Mouse (Mus musculus) heart, embryonic 12.5 days (tissue): ENCODE measurements around the gene Furin. TPM values are rescaled to one million over a fixed set of nuclear protein-coding genes. Genes with fewer than 3 reads are reported as not detected.
A peak's percentile ranks its signal among the peaks of the same experiment; 100 is the strongest.

Experiments
- ATAC-seq: fragments of 200-750 bp; cut with Nextera tagmentation; 2 replicates; pipeline ENCODE4 v1.8.0; 2017; ENCODE audit warnings: moderate TSS enrichment, moderate library complexity; ENCODE audit not compliant: insufficient number of reproducible peaks, low FRiP score
- H3K27ac ChIP-seq: fragments of 300-500 bp; sonication (generic); 2 replicates; pipeline ENCODE4 v1.5.1; 2016; ENCODE audit warnings: mild to moderate bottlenecking, moderate library complexity; ENCODE audit not compliant: poor library complexity, severe bottlenecking
- H3K27me3 ChIP-seq: fragments of 300-500 bp; sonication (generic); replicated peaks from 2 replicates; pipeline ENCODE4 v1.6.1; 2016; ENCODE audit warnings: mild to moderate bottlenecking, moderate library complexity
- H3K36me3 ChIP-seq: fragments of 300-500 bp; sonication (generic); 2 replicates; pipeline ENCODE4 v1.6.1; 2016; ENCODE audit warnings: mild to moderate bottlenecking, moderate library complexity
- H3K4me1 ChIP-seq: fragments of 300-500 bp; sonication (generic); replicated peaks from 2 replicates; pipeline ENCODE4 v1.6.1; 2016; ENCODE audit warnings: mild to moderate bottlenecking
- H3K4me2 ChIP-seq: fragments of 300-500 bp; sonication (generic); 2 replicates; pipeline ENCODE4 v1.6.1; 2016; ENCODE audit warnings: mild to moderate bottlenecking, moderate library complexity
- H3K4me3 ChIP-seq: fragments of 300-500 bp; sonication (generic); 2 replicates; pipeline ENCODE4 v1.5.1; 2016; ENCODE audit warnings: mild to moderate bottlenecking
- H3K9ac ChIP-seq: fragments of 300-500 bp; sonication (generic); 2 replicates; pipeline ENCODE4 v1.6.1; 2016; ENCODE audit warnings: mild to moderate bottlenecking, moderate library complexity
- H3K9me3 ChIP-seq: fragments of 300-500 bp; sonication (generic); replicated peaks from 2 replicates; pipeline ENCODE4 v1.6.1; 2016; ENCODE audit warnings: mild to moderate bottlenecking, moderate library complexity
- whole genome bisulfite sequencing: fragments of 180-500 bp; shearing (Covaris S2); methylation state at CpG from one replicate; pipeline ENCODE4 v1.1.7; 2016; 5-methylcytosine and 5-hydroxymethylcytosine counted together
- polyA plus RNA-seq: library from polyadenylated mRNA; unstranded; fragments of >200 nt; fragmentation: Nextera tagmentation; extraction: Ambion mirVana; gene quantifications from 2 replicates; pipeline ENCODE4 v1.2.1, GENCODE M21; 2016

Furin gene
- polyA plus RNA-seq, 1 experiment from 2014 or later: 24.5 TPM

GRCm38 (mm10) chr7:80382919-80383318 is 22.3 kb downstream of the Furin start:
- 67% methylated on average over 11 of the region's 11 CpGs for WGBS
- Histone ChIP-seq H3K9ac (0 out of 2 replicates have a peak overlapping the region, but pooled peaks have one; percentile 6), H3K4me1 (peaks cover 23% of the 10 kb centered on the region), H3K27me3 (peaks cover 20% of the 10 kb centered on the region), H3K9me3 (no peaks in the 10 kb centered on the region), H3K4me2 (no peak overlapping the region), H3K27ac (no peak overlapping the region), H3K36me3 (peaks cover 50% of the 10 kb centered on the region), H3K4me3 (no peak overlapping the region)
- no peak for ATAC-seq

- Histone ChIP-seq H3K4me1 (peaks cover 17% of the 10 kb centered on the region), H3K27ac (no peak overlapping the region), H3K9me3 (no peaks in the 10 kb centered on the region), H3K4me2 (no peak overlapping the region), H3K36me3 (peaks cover 43% of the 10 kb centered on the region), H3K9ac (no peak overlapping the region), H3K4me3 (no peak overlapping the region), H3K27me3 (peaks cover 20% of the 10 kb centered on the region)
- WGBS: 63% methylated on average over 13 of the region's 13 CpGs
- ATAC-seq: no peak
Observed at GRCm38 (mm10) chr7:80379531-80379930, 25.7 kb downstream of the Furin start.

GRCm38 (mm10) chr7:80377471-80377870 is 27.8 kb downstream of the Furin start:
- no peak overlapping the region for H3K4me2 ChIP-seq
- no peaks in the 10 kb centered on the region for H3K9me3 ChIP-seq
- 30% methylated on average over 6 of the region's 6 CpGs for WGBS
- H3K4me1 ChIP-seq: peaks cover 14% of the 10 kb centered on the region
- H3K27me3 ChIP-seq: peaks cover 15% of the 10 kb centered on the region
- ATAC-seq: no peak
- no peak overlapping the region for H3K27ac ChIP-seq
- H3K36me3 ChIP-seq: peaks cover 33% of the 10 kb centered on the region
- H3K4me3 ChIP-seq: no peak overlapping the region
- H3K9ac ChIP-seq: no peak overlapping the region

- Histone ChIP-seq H3K36me3 (peaks cover 24% of the 10 kb centered on the region), H3K27ac (no peak overlapping the region), H3K4me3 (no peak overlapping the region), H3K9me3 (no peaks in the 10 kb centered on the region), H3K4me2 (no peak overlapping the region), H3K27me3 (0 out of 2 replicates have a peak, but pooled peaks cover 3% of the 10 kb centered on the region), H3K4me1 (peaks cover 11% of the 10 kb centered on the region), H3K9ac (no peak overlapping the region)
- ATAC-seq: no peak
- WGBS: 83% methylated on average over 10 of the region's 10 CpGs
Observed at GRCm38 (mm10) chr7:80376192-80376591, 29.0 kb downstream of the Furin start.

GRCm38 (mm10) chr7:80375376-80376039 is 29.7 kb downstream of the Furin start:
- 41% methylated on average over 9 of the region's 9 CpGs for WGBS
- ATAC-seq: no peak
- Histone ChIP-seq H3K27me3 (no peaks in the 10 kb centered on the region), H3K4me1 (peaks cover 11% of the 10 kb centered on the region), H3K4me3 (no peak overlapping the region), H3K9ac (no peak overlapping the region), H3K4me2 (no peak overlapping the region), H3K9me3 (no peaks in the 10 kb centered on the region), H3K36me3 (peaks cover 17% of the 10 kb centered on the region), H3K27ac (no peak overlapping the region)

- peaks cover 16% of the 10 kb centered on the region for H3K4me1 ChIP-seq
- no peak overlapping the region for H3K4me2 ChIP-seq
- ATAC-seq: no peak
- peaks cover 10% of the 10 kb centered on the region for H3K36me3 ChIP-seq
- no peaks in the 10 kb centered on the region for H3K27me3 ChIP-seq
- WGBS: 90% methylated on average over 3 of the region's 3 CpGs
- H3K4me3 ChIP-seq: no peak overlapping the region
- no peaks in the 10 kb centered on the region for H3K9me3 ChIP-seq
- H3K27ac ChIP-seq: no peak overlapping the region
- H3K9ac ChIP-seq: no peak overlapping the region
Observed at GRCm38 (mm10) chr7:80374733-80375132, 30.5 kb downstream of the Furin start.

GRCm38 (mm10) chr7:80374280-80374679 is 31.0 kb downstream of the Furin start:
- Histone ChIP-seq H3K27me3 (no peaks in the 10 kb centered on the region), H3K36me3 (peaks cover 5% of the 10 kb centered on the region), H3K4me1 (peaks cover 21% of the 10 kb centered on the region), H3K4me2 (no peak overlapping the region), H3K27ac (no peak overlapping the region), H3K9me3 (no peaks in the 10 kb centered on the region), H3K4me3 (no peak overlapping the region), H3K9ac (no peak overlapping the region)
- no peak for ATAC-seq
- WGBS: 68% methylated on average over 3 of the region's 3 CpGs

- H3K27ac ChIP-seq: no peak overlapping the region
- no peak for ATAC-seq
- no peaks in the 10 kb centered on the region for H3K27me3 ChIP-seq
- H3K4me3 ChIP-seq: no peak overlapping the region
- no peaks in the 10 kb centered on the region for H3K9me3 ChIP-seq
- H3K36me3 ChIP-seq: peaks cover 5% of the 10 kb centered on the region
- peaks cover 24% of the 10 kb centered on the region for H3K4me1 ChIP-seq
- 76% methylated on average over 12 of the region's 12 CpGs for WGBS
- no peak overlapping the region for H3K9ac ChIP-seq
- H3K4me2 ChIP-seq: no peak overlapping the region
Observed at GRCm38 (mm10) chr7:80373850-80374249, 31.4 kb downstream of the Furin start.

- H3K4me2 ChIP-seq: no peak overlapping the region
- no peaks in the 10 kb centered on the region for H3K9me3 ChIP-seq
- H3K4me1 ChIP-seq: peaks cover 27% of the 10 kb centered on the region
- no peak for ATAC-seq
- no peak overlapping the region for H3K4me3 ChIP-seq
- no peak overlapping the region for H3K27ac ChIP-seq
- 72% methylated on average over 4 of the region's 4 CpGs for WGBS
- H3K27me3 ChIP-seq: no peaks in the 10 kb centered on the region
- H3K9ac ChIP-seq: no peak overlapping the region
- H3K36me3 ChIP-seq: peaks cover 5% of the 10 kb centered on the region
Observed at GRCm38 (mm10) chr7:80373352-80373751, 31.9 kb downstream of the Furin start.

- H3K9ac ChIP-seq: no peak overlapping the region
- H3K4me3 ChIP-seq: no peak overlapping the region
- no peaks in the 10 kb centered on the region for H3K9me3 ChIP-seq
- WGBS: 50% methylated on average over 2 of the region's 2 CpGs
- no peaks in the 10 kb centered on the region for H3K27me3 ChIP-seq
- no peak for ATAC-seq
- no peak overlapping the region for H3K4me2 ChIP-seq
- peaks cover 10% of the 10 kb centered on the region for H3K36me3 ChIP-seq
- peaks cover 31% of the 10 kb centered on the region for H3K4me1 ChIP-seq
- no peak overlapping the region for H3K27ac ChIP-seq
Observed at GRCm38 (mm10) chr7:80372667-80373066, 32.6 kb downstream of the Furin start.

- no peak for ATAC-seq
- Histone ChIP-seq H3K27ac (no peak overlapping the region), H3K36me3 (peaks cover 15% of the 10 kb centered on the region), H3K4me3 (no peak overlapping the region), H3K27me3 (no peaks in the 10 kb centered on the region), H3K9me3 (no peaks in the 10 kb centered on the region), H3K9ac (no peak overlapping the region), H3K4me1 (peaks cover 29% of the 10 kb centered on the region), H3K4me2 (no peak overlapping the region)
- 45% methylated on average over 3 of the region's 3 CpGs for WGBS
Observed at GRCm38 (mm10) chr7:80372166-80372565, 33.1 kb downstream of the Furin start.
